Mouse (Mus musculus): ENCODE results near the gene Plekhb2. TPM values are rescaled to one million over a fixed set of nuclear protein-coding genes. Genes with fewer than 3 reads are reported as not detected.

Plekhb2 gene
- polyA plus RNA-seq, 1 experiment from 2014 or later = 68.7 TPM

DNA sequence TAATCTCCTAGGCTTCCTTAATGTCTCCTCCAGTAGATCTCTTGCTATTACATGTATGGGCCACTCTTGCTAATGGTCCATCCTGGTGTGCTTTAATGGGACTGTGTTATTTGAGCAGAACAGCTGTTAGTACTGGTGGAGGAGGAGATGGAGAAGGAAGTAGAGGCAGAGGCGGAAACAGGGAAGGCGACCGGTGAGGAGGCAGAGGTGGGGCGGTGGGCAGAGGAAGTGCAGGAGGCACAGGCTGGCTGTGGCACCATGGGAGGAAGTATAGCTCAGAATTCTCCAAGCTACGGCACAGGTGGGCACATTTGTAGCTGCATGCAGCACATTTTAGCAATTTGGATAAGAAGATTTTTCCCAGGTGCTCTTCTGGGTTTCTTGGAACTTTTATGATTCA is 23.8 kb downstream of the Plekhb2 start:
- no peak for ATAC-seq (ENCODE audit: low FRiP score)
- H3K27ac ChIP-seq = no peak overlapping the region

DNA sequence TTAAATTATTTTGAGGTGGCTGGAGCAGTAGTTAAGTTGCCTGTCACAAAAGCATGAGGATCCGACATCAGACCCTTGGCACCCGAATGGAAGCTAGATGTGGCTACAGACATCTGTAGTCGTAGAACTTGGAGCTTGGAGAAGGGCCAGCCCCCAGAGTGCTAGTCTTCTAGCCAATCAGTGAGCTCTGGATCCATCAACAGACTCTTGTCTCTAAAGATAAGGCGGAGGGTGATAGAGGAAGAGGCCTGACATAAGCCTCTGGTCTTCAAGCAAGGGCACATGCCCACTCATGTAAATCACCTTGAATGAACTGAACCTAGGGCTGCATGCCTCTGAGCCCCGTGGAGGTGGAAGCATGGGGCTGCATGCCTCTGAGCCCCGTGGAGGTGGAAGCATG is 29.8 kb downstream of the Plekhb2 start:
- Histone ChIP-seq H3K36me3 (peaks cover 71% of the 10 kb centered on the region), H3K9ac (no peak overlapping the region), H3K27ac (no peak overlapping the region), H3K9me3 (peaks cover 8% of the 10 kb centered on the region; the same call in 1 of the 2 replicates), H3K27me3 (no peaks in the 10 kb centered on the region), H3K4me1 (replicated peaks) (no peaks in the 10 kb centered on the region), H3K4me3 (no peak overlapping the region), H3K4me2 (no peak overlapping the region)
- WGBS = 88% methylated on average over 6 of the region's 6 CpGs
- ATAC-seq (ENCODE audit: low FRiP score) = no peak

More for the DNA sequence above, 23.8 kb downstream of the Plekhb2 start:
- Histone ChIP-seq H3K36me3 (peaks cover 92% of the 10 kb centered on the region), H3K4me2 (no peak overlapping the region), H3K9ac (no peak overlapping the region), H3K9me3 (no peaks in the 10 kb centered on the region), H3K4me3 (no peak overlapping the region), H3K27me3 (no peaks in the 10 kb centered on the region), H3K4me1 (replicated peaks) (no peaks in the 10 kb centered on the region)
- 89% methylated on average over 5 of the region's 5 CpGs for WGBS

DNA sequence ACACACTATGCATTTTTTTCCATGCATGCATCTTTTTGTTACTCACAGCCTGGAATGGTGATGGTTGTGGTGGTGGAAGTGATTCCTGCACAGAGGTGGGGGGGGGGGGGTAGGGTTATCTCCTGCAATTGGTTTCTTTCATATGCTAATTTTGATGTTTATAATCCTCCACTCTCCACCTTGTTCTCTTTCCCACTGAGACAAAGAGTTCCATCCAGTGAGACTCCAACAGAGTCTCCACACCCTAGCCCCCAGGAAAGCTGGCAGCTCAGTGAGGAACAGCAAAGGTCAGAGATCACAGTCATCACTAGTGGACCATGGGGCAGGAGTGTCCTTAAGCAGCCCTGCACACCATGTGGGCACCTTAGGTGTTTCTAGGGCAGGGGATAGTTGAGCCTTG is 34.0 kb downstream of the Plekhb2 start:
- ATAC-seq (ENCODE audit: low FRiP score) = no peak
- Histone ChIP-seq H3K27ac (no peak overlapping the region), H3K9me3 (peaks cover 8% of the 10 kb centered on the region; the same call in 1 of the 2 replicates), H3K9ac (no peak overlapping the region), H3K27me3 (no peaks in the 10 kb centered on the region), H3K4me2 (no peak overlapping the region), H3K4me1 (replicated peaks) (no peaks in the 10 kb centered on the region), H3K36me3 (peaks cover 33% of the 10 kb centered on the region), H3K4me3 (no peak overlapping the region)

DNA sequence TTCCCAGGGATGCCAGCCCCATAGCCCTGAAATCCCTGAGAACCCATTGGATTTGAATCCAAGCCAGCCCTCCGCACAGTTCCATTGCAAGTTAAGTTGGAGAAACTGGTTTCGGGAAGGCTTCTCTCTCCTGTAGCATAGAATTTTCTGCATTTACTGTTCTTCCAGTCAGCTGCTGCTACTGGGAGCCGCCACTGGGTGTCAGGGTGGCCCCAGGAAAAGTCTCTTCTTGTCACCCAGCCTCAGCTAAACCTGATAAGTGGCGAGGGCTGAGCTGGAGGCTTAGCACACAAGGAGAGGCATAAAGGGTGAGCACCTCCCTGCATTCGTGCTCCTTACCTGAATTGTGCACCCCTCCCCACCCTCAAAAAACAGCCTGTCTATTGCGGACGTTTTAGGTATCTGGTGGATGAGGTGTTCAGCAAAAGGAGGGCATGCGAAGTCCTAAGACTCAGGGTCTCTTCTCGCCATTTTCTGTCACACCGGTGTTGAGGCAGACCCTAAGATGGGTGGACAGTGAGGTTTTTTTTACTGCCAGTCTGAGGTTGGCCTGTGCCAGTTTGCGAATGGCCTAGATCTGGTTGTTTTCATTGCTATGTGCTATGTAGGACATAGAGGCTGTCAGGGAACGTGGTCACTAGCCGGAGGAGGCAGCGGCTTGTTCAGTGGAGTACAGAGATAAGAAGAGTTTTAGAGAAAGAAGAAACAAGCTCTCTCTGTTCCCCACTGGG is 41.9 kb downstream of the Plekhb2 start:
- no peak overlapping the region for H3K9ac ChIP-seq
- H3K36me3 ChIP-seq = no peaks in the 10 kb centered on the region
- 60% methylated on average over 14 of the region's 14 CpGs for WGBS
- H3K4me2 ChIP-seq = no peak overlapping the region
- H3K4me3 ChIP-seq = no peak overlapping the region
- H3K9me3 ChIP-seq = no peaks in the 10 kb centered on the region
- H3K27me3 ChIP-seq = 0 out of 2 replicates have a peak, but pooled peaks cover 4% of the 10 kb centered on the region
- peak; percentile 87 for ATAC-seq (ENCODE audit: low FRiP score)
- no peak overlapping the region for H3K27ac ChIP-seq
- peaks cover 6% of the 10 kb centered on the region; the same call in 1 of the 2 replicates for H3K4me1 ChIP-seq (replicated peaks)

GRCm38 (mm10) chr1:34892466-34892865 is 42.7 kb downstream of the Plekhb2 start:
- Histone ChIP-seq H3K36me3 (no peaks in the 10 kb centered on the region), H3K4me3 (no peak overlapping the region), H3K27me3 (0 out of 2 replicates have a peak, but pooled peaks cover 4% of the 10 kb centered on the region), H3K4me2 (no peak overlapping the region), H3K9me3 (no peaks in the 10 kb centered on the region), H3K4me1 (replicated peaks) (peaks cover 6% of the 10 kb centered on the region; the same call in 1 of the 2 replicates), H3K9ac (no peak overlapping the region), H3K27ac (no peak overlapping the region)
- WGBS = 63% methylated on average over 3 of the region's 3 CpGs
- no peak for ATAC-seq (ENCODE audit: low FRiP score)

- Histone ChIP-seq H3K27me3 (0 out of 2 replicates have a peak, but pooled peaks cover 4% of the 10 kb centered on the region), H3K4me3 (no peak overlapping the region), H3K4me1 (replicated peaks) (peaks cover 6% of the 10 kb centered on the region; the same call in 1 of the 2 replicates), H3K27ac (no peak overlapping the region), H3K36me3 (no peaks in the 10 kb centered on the region), H3K9me3 (no peaks in the 10 kb centered on the region), H3K4me2 (no peak overlapping the region), H3K9ac (no peak overlapping the region)
- 74% methylated on average over 4 of the region's 4 CpGs for WGBS
- no peak for ATAC-seq (ENCODE audit: low FRiP score)
Measured at GRCm38 (mm10) chr1:34893331-34893730, 43.6 kb downstream of the Plekhb2 start.

DNA sequence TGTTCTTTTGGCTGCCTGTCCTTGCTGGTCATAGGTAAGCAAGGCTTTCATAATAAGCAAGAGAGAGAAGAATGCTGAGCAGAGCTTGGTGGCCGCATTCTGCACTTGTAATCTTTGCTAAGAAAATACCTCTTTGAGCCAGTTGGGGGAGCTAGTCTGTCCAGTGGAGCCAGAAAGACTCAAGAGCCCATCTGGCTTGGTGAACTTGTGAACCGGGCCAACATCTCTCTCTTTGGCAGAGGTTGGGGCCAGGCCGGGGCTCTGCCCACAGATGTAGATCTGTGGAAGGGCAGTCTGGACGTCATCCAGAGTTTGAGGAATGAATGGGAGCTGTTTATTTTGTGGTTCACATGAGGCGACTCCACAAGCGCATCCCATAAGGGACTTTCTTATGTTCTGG is 44.1 kb downstream of the Plekhb2 start:
- 75% methylated on average over 6 of the region's 6 CpGs for WGBS

GRCm38 (mm10) chr1:34896102-34896501 is 46.3 kb downstream of the Plekhb2 start:
- Histone ChIP-seq H3K4me1 (replicated peaks) (peaks cover 6% of the 10 kb centered on the region; the same call in 1 of the 2 replicates), H3K27ac (no peak overlapping the region), H3K9me3 (no peaks in the 10 kb centered on the region), H3K27me3 (0 out of 2 replicates have a peak, but pooled peaks cover 4% of the 10 kb centered on the region), H3K9ac (no peak overlapping the region), H3K4me2 (no peak overlapping the region), H3K36me3 (no peaks in the 10 kb centered on the region), H3K4me3 (no peak overlapping the region)
- WGBS = 94% methylated on average over 5 of the region's 5 CpGs
- no peak for ATAC-seq (ENCODE audit: low FRiP score)

More for the DNA sequence above, 44.1 kb downstream of the Plekhb2 start:
- no peaks in the 10 kb centered on the region for H3K9me3 ChIP-seq
- no peak overlapping the region for H3K4me2 ChIP-seq
- no peaks in the 10 kb centered on the region for H3K36me3 ChIP-seq
- no peak for ATAC-seq (ENCODE audit: low FRiP score)
- peaks cover 6% of the 10 kb centered on the region; the same call in 1 of the 2 replicates for H3K4me1 ChIP-seq (replicated peaks)
- H3K27me3 ChIP-seq = 0 out of 2 replicates have a peak, but pooled peaks cover 4% of the 10 kb centered on the region
- no peak overlapping the region for H3K4me3 ChIP-seq
- no peak overlapping the region for H3K9ac ChIP-seq
- H3K27ac ChIP-seq = no peak overlapping the region

DNA sequence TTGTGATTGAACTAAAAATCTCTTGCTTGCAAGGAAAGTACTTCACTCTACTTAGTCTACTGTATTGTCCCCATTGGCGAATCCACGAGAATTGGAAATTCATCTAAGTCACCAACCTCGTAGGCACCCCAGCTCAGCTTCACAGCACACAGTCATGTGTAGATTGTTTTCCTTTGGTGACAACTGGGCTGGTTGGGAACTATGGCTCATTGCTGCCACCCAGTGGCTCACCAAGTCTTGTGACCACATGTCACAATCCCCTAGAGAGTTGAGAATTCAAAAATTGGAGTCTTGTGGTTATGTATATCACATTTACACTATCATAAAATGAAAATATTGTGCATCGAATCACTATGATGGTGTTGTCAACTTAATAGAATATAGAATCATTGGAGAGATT is 47.1 kb downstream of the Plekhb2 start:
- ATAC-seq (ENCODE audit: low FRiP score) = no peak
- H3K9ac ChIP-seq = no peak overlapping the region
- no peak overlapping the region for H3K4me2 ChIP-seq
- H3K9me3 ChIP-seq = no peaks in the 10 kb centered on the region
- WGBS = 56% methylated on average over 4 of the region's 4 CpGs
- H3K4me1 ChIP-seq (replicated peaks) = peaks cover 4% of the 10 kb centered on the region; the same call in 1 of the 2 replicates
- H3K27ac ChIP-seq = no peak overlapping the region
- 0 out of 2 replicates have a peak, but pooled peaks cover 4% of the 10 kb centered on the region for H3K27me3 ChIP-seq
- no peaks in the 10 kb centered on the region for H3K36me3 ChIP-seq
- H3K4me3 ChIP-seq = no peak overlapping the region

DNA sequence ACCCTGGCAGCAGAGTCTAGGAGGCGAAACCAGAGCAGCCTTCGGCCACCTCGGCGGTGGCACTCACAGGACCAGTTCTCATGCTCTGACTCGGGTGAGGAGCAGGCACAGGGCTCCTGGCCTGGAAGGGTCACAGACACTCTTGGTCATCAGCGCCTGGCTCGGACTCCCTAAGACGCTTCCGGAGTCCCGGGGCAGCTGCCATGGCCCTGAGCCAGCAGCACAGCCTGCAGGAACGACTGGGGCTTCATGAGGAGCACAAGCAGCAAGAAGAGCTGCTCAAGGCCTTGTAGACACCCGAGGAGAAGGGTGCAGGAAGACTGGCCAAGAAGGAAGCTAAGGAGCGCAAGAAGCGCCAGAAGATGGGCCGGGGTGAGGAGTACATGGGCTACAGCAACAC is 78.9 kb downstream of the Plekhb2 start:
- WGBS = 91% methylated on average over 15 of the region's 15 CpGs
- no peak for ATAC-seq (ENCODE audit: low FRiP score)

More for the DNA sequence above, 78.9 kb downstream of the Plekhb2 start:
- Histone ChIP-seq H3K27me3 (no peaks in the 10 kb centered on the region), H3K9ac (no peak overlapping the region), H3K9me3 (peaks cover 23% of the 10 kb centered on the region), H3K4me3 (no peak overlapping the region), H3K36me3 (no peaks in the 10 kb centered on the region), H3K4me1 (replicated peaks) (no peaks in the 10 kb centered on the region), H3K4me2 (no peak overlapping the region), H3K27ac (no peak overlapping the region)
